Mouse (Mus musculus): ENCODE results near the gene Gm10401. TPM values are rescaled to one million over a fixed set of nuclear protein-coding genes. Genes with fewer than 3 reads are reported as not detected.

The Gm10401 gene
- polyA plus RNA-seq, 1 experiment from 2014 or later, result 8.5 TPM

GRCm38 (mm10) chr5:115057153-115057552, 40.9 kb downstream of the Gm10401 start:
- Histone ChIP-seq H3K27ac (ENCODE audit: low read length) (peak overlapping the region; percentile 9), H3K9me3 (replicated peaks; ENCODE audit: control insufficient read depth, low read length) (0 out of 2 replicates have a peak, but pooled peaks cover 3% of the 10 kb centered on the region), H3K27me3 (ENCODE audit: control insufficient read depth, insufficient read depth, low read depth, low read length) (no peaks in the 10 kb centered on the region), H3K4me3 (ENCODE audit: low read depth, low read length) (no peak overlapping the region), H3K4me2 (ENCODE audit: low read depth, low read length) (0 out of 2 replicates have a peak overlapping the region, but pooled peaks have one; percentile 19), H3K36me3 (ENCODE audit: control insufficient read depth, insufficient read depth) (no peaks in the 10 kb centered on the region), H3K4me1 (ENCODE audit: control insufficient read depth, low read depth, low read length) (peaks cover 89% of the 10 kb centered on the region), H3K9ac (ENCODE audit: low read depth, low read length) (no peak overlapping the region)
- WGBS (ENCODE audit: insufficient replicate concordance), result 25% methylated on average over 4 of the region's 4 CpGs
- ATAC-seq (ENCODE audit: low read depth), result peak; percentile 63

- Histone ChIP-seq H3K4me3 (ENCODE audit: low read depth, low read length) (no peak overlapping the region), H3K36me3 (ENCODE audit: control insufficient read depth, insufficient read depth) (no peaks in the 10 kb centered on the region), H3K27ac (ENCODE audit: low read length) (peak overlapping the region; percentile 39), H3K9me3 (replicated peaks; ENCODE audit: control insufficient read depth, low read length) (0 out of 2 replicates have a peak, but pooled peaks cover 3% of the 10 kb centered on the region), H3K4me2 (ENCODE audit: low read depth, low read length) (peak overlapping the region; percentile 44), H3K4me1 (ENCODE audit: control insufficient read depth, low read depth, low read length) (peaks cover 95% of the 10 kb centered on the region), H3K27me3 (ENCODE audit: control insufficient read depth, insufficient read depth, low read depth, low read length) (no peaks in the 10 kb centered on the region), H3K9ac (ENCODE audit: low read depth, low read length) (no peak overlapping the region)
- WGBS (ENCODE audit: insufficient replicate concordance), result 28% methylated on average over 6 of the region's 6 CpGs
- ATAC-seq (ENCODE audit: low read depth), result peak; percentile 72
Measured at GRCm38 (mm10) chr5:115055418-115055817, 42.7 kb downstream of the Gm10401 start.

- no peaks in the 10 kb centered on the region for H3K36me3 ChIP-seq (ENCODE audit: control insufficient read depth, insufficient read depth)
- no peak overlapping the region for H3K9ac ChIP-seq (ENCODE audit: low read depth, low read length)
- peak; percentile 42 for ATAC-seq (ENCODE audit: low read depth)
- H3K9me3 ChIP-seq (replicated peaks; ENCODE audit: control insufficient read depth, low read length), result 0 out of 2 replicates have a peak, but pooled peaks cover 3% of the 10 kb centered on the region
- H3K4me1 ChIP-seq (ENCODE audit: control insufficient read depth, low read depth, low read length), result peaks cover 92% of the 10 kb centered on the region
- peak overlapping the region; percentile 7; the same call in 1 of the 2 replicates for H3K4me2 ChIP-seq (ENCODE audit: low read depth, low read length)
- 81% methylated on average over 22 of the region's 22 CpGs for WGBS (ENCODE audit: insufficient replicate concordance)
- H3K4me3 ChIP-seq (ENCODE audit: low read depth, low read length), result no peak overlapping the region
- no peak overlapping the region; the same call in 1 of the 2 replicates for H3K27ac ChIP-seq (ENCODE audit: low read length)
- H3K27me3 ChIP-seq (ENCODE audit: control insufficient read depth, insufficient read depth, low read depth, low read length), result no peaks in the 10 kb centered on the region
Measured at GRCm38 (mm10) chr5:115053791-115054396, 44.2 kb downstream of the Gm10401 start.

GRCm38 (mm10) chr5:115052546-115052945, 45.5 kb downstream of the Gm10401 start:
- H3K36me3 ChIP-seq (ENCODE audit: control insufficient read depth, insufficient read depth), result no peaks in the 10 kb centered on the region
- 0 out of 2 replicates have a peak, but pooled peaks cover 3% of the 10 kb centered on the region for H3K9me3 ChIP-seq (replicated peaks; ENCODE audit: control insufficient read depth, low read length)
- no peak overlapping the region for H3K9ac ChIP-seq (ENCODE audit: low read depth, low read length)
- 69% methylated on average over 8 of the region's 8 CpGs for WGBS (ENCODE audit: insufficient replicate concordance)
- no peak for ATAC-seq (ENCODE audit: low read depth)
- H3K27me3 ChIP-seq (ENCODE audit: control insufficient read depth, insufficient read depth, low read depth, low read length), result no peaks in the 10 kb centered on the region
- H3K27ac ChIP-seq (ENCODE audit: low read length), result no peak overlapping the region
- H3K4me1 ChIP-seq (ENCODE audit: control insufficient read depth, low read depth, low read length), result peaks cover 79% of the 10 kb centered on the region
- no peak overlapping the region for H3K4me3 ChIP-seq (ENCODE audit: low read depth, low read length)
- H3K4me2 ChIP-seq (ENCODE audit: low read depth, low read length), result no peak overlapping the region

DNA sequence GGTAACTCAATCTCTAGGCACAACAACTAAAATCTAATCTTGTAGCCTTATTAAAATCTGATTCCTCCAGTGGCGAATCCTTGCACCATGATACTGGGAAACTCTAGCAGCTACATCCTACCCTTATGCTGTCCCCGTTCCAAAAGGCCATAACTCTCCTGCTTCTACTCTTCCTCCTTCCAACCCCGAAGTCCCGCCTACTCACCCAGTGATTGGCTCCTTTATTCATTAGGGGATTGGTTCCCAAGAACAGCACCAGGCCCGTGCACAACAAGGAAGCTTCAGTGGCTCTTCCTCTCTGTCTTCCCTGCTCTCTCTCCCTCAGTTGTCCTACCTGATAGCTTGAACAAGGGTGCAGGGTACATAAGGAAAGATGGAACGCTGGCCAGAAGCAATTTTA, 47.3 kb downstream of the Gm10401 start:
- no peak for ATAC-seq (ENCODE audit: low read depth)
- 63% methylated on average over 6 of the region's 6 CpGs for WGBS (ENCODE audit: insufficient replicate concordance)
- Histone ChIP-seq H3K9me3 (replicated peaks; ENCODE audit: control insufficient read depth, low read length) (no peaks in the 10 kb centered on the region), H3K4me1 (ENCODE audit: control insufficient read depth, low read depth, low read length) (peaks cover 61% of the 10 kb centered on the region), H3K27ac (ENCODE audit: low read length) (no peak overlapping the region), H3K9ac (ENCODE audit: low read depth, low read length) (no peak overlapping the region), H3K36me3 (ENCODE audit: control insufficient read depth, insufficient read depth) (no peaks in the 10 kb centered on the region), H3K4me3 (ENCODE audit: low read depth, low read length) (no peak overlapping the region), H3K4me2 (ENCODE audit: low read depth, low read length) (no peak overlapping the region), H3K27me3 (ENCODE audit: control insufficient read depth, insufficient read depth, low read depth, low read length) (no peaks in the 10 kb centered on the region)

DNA sequence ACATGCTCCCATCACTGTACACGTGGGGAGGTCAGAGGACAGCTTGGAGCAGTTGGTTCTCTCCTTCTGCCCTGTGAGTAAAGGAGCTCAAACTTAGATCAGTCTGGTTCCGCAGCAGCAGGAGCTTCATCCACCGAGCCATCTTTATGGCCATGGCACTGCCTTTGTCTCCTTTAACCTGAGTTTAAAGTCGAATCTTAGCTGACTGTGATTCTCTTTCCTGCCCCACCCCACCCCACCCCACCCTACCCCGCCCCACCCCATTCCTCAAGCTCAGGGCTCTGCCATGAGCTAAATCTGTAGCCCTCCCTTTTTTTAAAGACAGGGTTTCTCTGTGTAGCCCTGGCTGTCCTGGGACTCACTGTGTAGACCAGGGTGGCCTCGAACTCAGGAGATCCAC, 48.4 kb downstream of the Gm10401 start:
- Histone ChIP-seq H3K9me3 (replicated peaks; ENCODE audit: control insufficient read depth, low read length) (no peaks in the 10 kb centered on the region), H3K4me1 (ENCODE audit: control insufficient read depth, low read depth, low read length) (peaks cover 50% of the 10 kb centered on the region), H3K27ac (ENCODE audit: low read length) (no peak overlapping the region), H3K36me3 (ENCODE audit: control insufficient read depth, insufficient read depth) (no peaks in the 10 kb centered on the region), H3K27me3 (ENCODE audit: control insufficient read depth, insufficient read depth, low read depth, low read length) (no peaks in the 10 kb centered on the region), H3K9ac (ENCODE audit: low read depth, low read length) (no peak overlapping the region), H3K4me3 (ENCODE audit: low read depth, low read length) (no peak overlapping the region), H3K4me2 (ENCODE audit: low read depth, low read length) (no peak overlapping the region)
- WGBS (ENCODE audit: insufficient replicate concordance), result 70% methylated on average over 6 of the region's 6 CpGs
- ATAC-seq (ENCODE audit: low read depth), result no peak

Other genes with a start within 250 kb of the Gm10401 start
- not detected in 2 replicates for gene 4930519G04Rik, start 244.6 kb downstream of the Gm10401 start, polyA plus RNA-seq (2015; fragmentation: Nextera tagmentation; extraction: Ambion mirVana)
- gene Gm9936, start 239.6 kb downstream of the Gm10401 start, polyA plus RNA-seq (2015; fragmentation: Nextera tagmentation; extraction: Ambion mirVana), result 0.02 TPM in 1 of 2 replicates, not detected in the other
- 2.2 and 2.6 TPM in 2 replicates for gene Oasl2, start 201.4 kb downstream of the Gm10401 start, polyA plus RNA-seq (2015; fragmentation: Nextera tagmentation; extraction: Ambion mirVana)
- gene Oasl1, start 175.1 kb downstream of the Gm10401 start, polyA plus RNA-seq (2015; fragmentation: Nextera tagmentation; extraction: Ambion mirVana), result 0.26 and 0.61 TPM in 2 replicates
- 9.8 and 10.2 TPM in 2 replicates for gene 2210016L21Rik, start 156.1 kb downstream of the Gm10401 start, polyA plus RNA-seq (2015; fragmentation: Nextera tagmentation; extraction: Ambion mirVana)
- gene Hnf1a, start 127.2 kb downstream of the Gm10401 start, polyA plus RNA-seq (2015; fragmentation: Nextera tagmentation; extraction: Ambion mirVana), result 4.1 and 4.7 TPM in 2 replicates
- gene Sppl3, start 87.2 kb downstream of the Gm10401 start, polyA plus RNA-seq (2015; fragmentation: Nextera tagmentation; extraction: Ambion mirVana), result 3.2 and 3.3 TPM in 2 replicates
- gene Acads, start 21.1 kb upstream of the Gm10401 start, polyA plus RNA-seq (2015; fragmentation: Nextera tagmentation; extraction: Ambion mirVana), result 48.8 and 54.2 TPM in 2 replicates
- 7.7 and 8.1 TPM in 2 replicates for gene Unc119b, start 36.7 kb upstream of the Gm10401 start, polyA plus RNA-seq (2015; fragmentation: Nextera tagmentation; extraction: Ambion mirVana)
- gene Mlec, start 59.9 kb upstream of the Gm10401 start, polyA plus RNA-seq (2015; fragmentation: Nextera tagmentation; extraction: Ambion mirVana), result 16.6 and 19.4 TPM in 2 replicates
- gene Cabp1, start 96.1 kb upstream of the Gm10401 start, polyA plus RNA-seq (2015; fragmentation: Nextera tagmentation; extraction: Ambion mirVana), result 0.13 and 0.19 TPM in 2 replicates
- 68.1 and 74.8 TPM in 2 replicates for gene Pop5, start 137.5 kb upstream of the Gm10401 start, polyA plus RNA-seq (2015; fragmentation: Nextera tagmentation; extraction: Ambion mirVana)
- gene Rnf10, start 174.6 kb upstream of the Gm10401 start, polyA plus RNA-seq (2015; fragmentation: Nextera tagmentation; extraction: Ambion mirVana), result 111 and 137 TPM in 2 replicates
- gene Coq5, start 181.4 kb upstream of the Gm10401 start, polyA plus RNA-seq (2015; fragmentation: Nextera tagmentation; extraction: Ambion mirVana), result 25.2 and 26.7 TPM in 2 replicates
- gene Dynll1, start 202.7 kb upstream of the Gm10401 start, polyA plus RNA-seq (2015; fragmentation: Nextera tagmentation; extraction: Ambion mirVana), result 470 and 491 TPM in 2 replicates
- gene Srsf9, start 228.9 kb upstream of the Gm10401 start, polyA plus RNA-seq (2015; fragmentation: Nextera tagmentation; extraction: Ambion mirVana), result 59.2 and 64.0 TPM in 2 replicates
- 10.1 and 13.4 TPM in 2 replicates for gene Gatc, start 242.9 kb upstream of the Gm10401 start, polyA plus RNA-seq (2015; fragmentation: Nextera tagmentation; extraction: Ambion mirVana)
- 24.5 and 26.2 TPM in 2 replicates for gene Triap1, start 242.9 kb upstream of the Gm10401 start, polyA plus RNA-seq (2015; fragmentation: Nextera tagmentation; extraction: Ambion mirVana)

Data from liver, embryonic 16.5 days (tissue).